Mouse (Mus musculus) urinary bladder, adult 2 months (tissue): ENCODE results near the gene Gmeb1. TPM values are rescaled to one million over a fixed set of nuclear protein-coding genes. Genes with fewer than 3 reads are reported as not detected.

Experiments used
- polyA plus RNA-seq: library from polyadenylated mRNA; depleted of rRNA; stranded (reverse); fragments of >200 nt; gene quantifications from 2 replicates; pipeline ENCODE4 v1.2.3, GENCODE M21; 2012; rRNA removed

Gmeb1 gene
- polyA plus RNA-seq, 1 experiment, result 9.7 TPM

Other genes starting within 250 kb of the Gmeb1 start
- gene Gm10300, start 186.9 kb downstream of the Gmeb1 start, polyA plus RNA-seq, result 0.32 and 0.39 TPM in 2 replicates
- gene Epb41, start 186.3 kb downstream of the Gmeb1 start, polyA plus RNA-seq, result 61.2 and 66.1 TPM in 2 replicates
- 1.4 and 1.6 TPM in 2 replicates for gene Oprd1, start 117.1 kb downstream of the Gmeb1 start, polyA plus RNA-seq
- 22.1 and 22.2 TPM in 2 replicates for gene Ythdf2, start 49.3 kb downstream of the Gmeb1 start, polyA plus RNA-seq
- 19.4 and 23.4 TPM in 2 replicates for gene Taf12, start 12.8 kb upstream of the Gmeb1 start, polyA plus RNA-seq
- gene Rab42, start 41.8 kb upstream of the Gmeb1 start, polyA plus RNA-seq, result 2.3 and 3.6 TPM in 2 replicates
- 12.3 and 22.9 TPM in 2 replicates for gene Trnau1ap, start 67.9 kb upstream of the Gmeb1 start, polyA plus RNA-seq
- gene Rcc1, start 92.0 kb upstream of the Gmeb1 start, polyA plus RNA-seq, result 7.5 and 8.7 TPM in 2 replicates
- gene Phactr4, start 160.9 kb upstream of the Gmeb1 start, polyA plus RNA-seq, result 9.1 and 14.1 TPM in 2 replicates
- gene Med18, start 202.3 kb upstream of the Gmeb1 start, polyA plus RNA-seq, result 5.6 and 7.5 TPM in 2 replicates
- gene Sesn2, start 248.9 kb upstream of the Gmeb1 start, polyA plus RNA-seq, result 9.8 and 10.1 TPM in 2 replicates